Mouse (Mus musculus) stomach, postnatal 0 days (tissue): ENCODE results near the gene Kif2c. TPM values are rescaled to one million over a fixed set of nuclear protein-coding genes. Genes with fewer than 3 reads are reported as not detected.

Experiments
- ATAC-seq: fragments of 200-750 bp; cut with Nextera tagmentation; 2 replicates; pipeline ENCODE4 v1.8.0; 2017; ENCODE audit not compliant: low FRiP score, low TSS enrichment
- DNase-seq: peaks from one replicate; pipeline ENCODE4 v3.0.0-alpha.2; 2016; ENCODE audit warnings: low spot score
- H3K27ac ChIP-seq: fragments of 300-500 bp; sonication (generic); replicated peaks from 2 replicates; pipeline ENCODE4 v1.5.1; 2014; ENCODE audit warnings: mild to moderate bottlenecking, control low read depth
- H3K27me3 ChIP-seq: fragments of 300-500 bp; sonication (generic); 2 replicates; pipeline ENCODE4 v1.6.1; 2014; ENCODE audit warnings: low read length; ENCODE audit not compliant: control insufficient read depth, insufficient read depth
- H3K36me3 ChIP-seq: fragments of 300-500 bp; sonication (generic); 2 replicates; pipeline ENCODE4 v1.6.1; 2014; ENCODE audit warnings: low read length, mixed read lengths; ENCODE audit not compliant: control insufficient read depth, insufficient read depth
- H3K4me1 ChIP-seq: fragments of 300-500 bp; sonication (generic); replicated peaks from 2 replicates; pipeline ENCODE4 v1.6.1; 2014; ENCODE audit warnings: antibody characterized with exemption; ENCODE audit not compliant: control insufficient read depth, insufficient read depth
- H3K4me2 ChIP-seq: fragments of 300-500 bp; sonication (generic); replicated peaks from 2 replicates; pipeline ENCODE4 v1.6.1; 2014; ENCODE audit warnings: low read depth, mild to moderate bottlenecking, control low read depth, moderate library complexity
- H3K4me3 ChIP-seq: fragments of 300-500 bp; sonication (generic); 2 replicates; pipeline ENCODE4 v1.5.1; 2014; ENCODE audit warnings: low read depth, low read length, control low read depth
- H3K9ac ChIP-seq: fragments of 300-500 bp; sonication (generic); 2 replicates; pipeline ENCODE4 v1.6.1; 2014; ENCODE audit warnings: mild to moderate bottlenecking, low read length, control low read depth, mixed read lengths
- H3K9me3 ChIP-seq: fragments of 300-500 bp; sonication (generic); 2 replicates; pipeline ENCODE4 v1.6.1; 2016; ENCODE audit warnings: low read length; ENCODE audit not compliant: control insufficient read depth
- CTCF ChIP-seq: IDR thresholded peaks from 2 replicates; pipeline ENCODE4 v1.5.1; 2016; ENCODE audit warnings: antibody characterized with exemption, low read depth, mild to moderate bottlenecking, moderate library complexity
- EP300 ChIP-seq: optimal IDR thresholded peaks from 2 replicates; pipeline ENCODE3; 2016; ENCODE audit warnings: antibody characterized with exemption
- WGBS: fragments of 180-500 bp; shearing (Covaris S2); extraction: QIAGEN DNeasy Blood & Tissue Kit; methylation state at CpG from one replicate; pipeline ENCODE4 v1.1.7; 2014; 5-methylcytosine and 5-hydroxymethylcytosine counted together
- polyA plus RNA-seq: library from polyadenylated mRNA; unstranded; fragments of >200 nt; fragmentation: Nextera tagmentation; extraction: Ambion mirVana; gene quantifications from 2 replicates; pipeline ENCODE4 v1.2.1, GENCODE M21; 2015

The Kif2c gene
- polyA plus RNA-seq, 1 experiment from 2014 or later, result 11.5 TPM

DNA sequence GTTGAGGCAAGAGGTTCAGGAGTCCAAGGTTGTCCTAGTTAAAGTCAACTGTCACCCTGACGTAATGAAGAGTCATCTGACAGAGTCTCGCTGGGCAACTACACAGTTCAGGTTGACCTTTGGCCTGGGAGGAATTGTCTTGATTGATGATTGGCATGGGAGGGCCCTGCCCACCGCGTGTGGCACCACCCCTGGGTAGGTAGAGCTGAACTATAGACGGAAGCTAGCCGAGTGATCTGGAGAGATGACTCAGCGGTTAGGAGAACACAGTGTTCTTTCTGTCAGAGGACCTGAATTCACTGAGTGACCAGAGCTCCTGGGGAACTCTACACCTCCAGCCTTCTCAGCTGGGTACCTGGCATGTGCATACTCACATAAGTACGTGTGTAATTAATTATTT, 46.4 kb downstream of the Kif2c start:
- H3K9ac ChIP-seq, result no peak overlapping the region
- no peak for TF ChIP-seq CTCF
- TF ChIP-seq EP300, result no peak
- no peaks in the 10 kb centered on the region for H3K27me3 ChIP-seq
- no peaks in the 10 kb centered on the region for H3K9me3 ChIP-seq
- ATAC-seq (peak; percentile 89), DNase-seq (peak; percentile 88)
- no peak overlapping the region for H3K4me3 ChIP-seq
- peak overlapping the region; percentile 85 for H3K27ac ChIP-seq
- no peaks in the 10 kb centered on the region for H3K4me1 ChIP-seq
- no peak overlapping the region for H3K4me2 ChIP-seq
- H3K36me3 ChIP-seq, result no peaks in the 10 kb centered on the region
- WGBS, result 24% methylated on average over 8 of the region's 8 CpGs

DNA sequence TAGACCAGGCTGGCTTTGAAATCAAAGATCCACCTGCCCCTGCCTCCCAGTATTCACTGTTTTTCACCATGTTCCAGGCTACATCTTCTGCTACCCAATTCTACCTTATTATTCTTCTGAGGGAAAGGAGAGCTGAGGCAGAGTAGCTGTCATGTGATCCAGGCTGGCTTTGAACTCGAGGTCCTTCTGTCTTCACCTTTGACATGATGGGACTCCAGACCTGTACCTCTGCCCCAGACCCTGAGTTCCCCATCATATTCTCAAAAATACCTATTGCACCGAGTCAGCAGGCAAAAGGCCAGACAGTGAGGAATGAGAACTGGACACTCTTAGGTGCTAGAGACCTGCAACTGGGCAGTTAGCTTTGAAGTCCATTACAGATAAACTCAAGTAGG, 47.8 kb downstream of the Kif2c start:
- ATAC-seq (no peak), DNase-seq (no peak)
- no peak overlapping the region; the same call in 1 of the 2 replicates for H3K27ac ChIP-seq
- H3K4me2 ChIP-seq, result peak overlapping the region; percentile 98; the same call in 1 of the 2 replicates
- H3K36me3 ChIP-seq, result 0 out of 2 replicates have a peak, but pooled peaks cover 6% of the 10 kb centered on the region
- no peaks in the 10 kb centered on the region for H3K27me3 ChIP-seq
- H3K9ac ChIP-seq, result peak overlapping the region; percentile 23; the same call in 1 of the 2 replicates
- 33% methylated on average over 2 of the region's 2 CpGs for WGBS
- TF ChIP-seq CTCF (no peak), EP300 (no peak)
- H3K9me3 ChIP-seq, result no peaks in the 10 kb centered on the region
- no peaks in the 10 kb centered on the region for H3K4me1 ChIP-seq
- H3K4me3 ChIP-seq, result no peak overlapping the region

GRCm38 (mm10) chr4:117133817-117134600, 48.4 kb downstream of the Kif2c start, which contains the start of gene Plk3:
Plk3 (minus strand) TSS chr4:117133963.
- 1% methylated on average over 42 of the region's 48 CpGs for WGBS
- peak within 1 kb of the TSS; percentile 89 for H3K9ac ChIP-seq
- H3K27ac ChIP-seq, result peak within 1 kb of the TSS; percentile 82

GRCm38 (mm10) chr4:117133366-117133796, 49.1 kb downstream of the Kif2c start:
- H3K9ac ChIP-seq, result peak overlapping the region; percentile 89
- H3K4me3 ChIP-seq, result peak overlapping the region; percentile 80
- H3K27me3 ChIP-seq, result no peaks in the 10 kb centered on the region
- WGBS, result under 1% methylated on average over 38 of the region's 42 CpGs
- H3K4me2 ChIP-seq, result peak overlapping the region; percentile 98
- H3K4me1 ChIP-seq, result no peaks in the 10 kb centered on the region
- H3K36me3 ChIP-seq, result peaks cover 9% of the 10 kb centered on the region; the same call in 1 of the 2 replicates
- ATAC-seq (peak; percentile 2; the same call in 1 of the 2 replicates), DNase-seq (no peak)
- TF ChIP-seq EP300 (no peak), CTCF (no peak)
- H3K9me3 ChIP-seq, result no peaks in the 10 kb centered on the region
- peak overlapping the region; percentile 82 for H3K27ac ChIP-seq

More at GRCm38 (mm10) chr4:117133817-117134600, 48.4 kb downstream of the Kif2c start, which contains the start of gene Plk3:
- Histone ChIP-seq H3K4me1 (no peaks in the 10 kb centered on the region), H3K9me3 (no peaks in the 10 kb centered on the region), H3K4me3 (peak within 1 kb of the TSS; percentile 80), H3K27me3 (no peaks in the 10 kb centered on the region), H3K4me2 (peak within 1 kb of the TSS; percentile 98), H3K36me3 (0 out of 2 replicates have a peak, but pooled peaks cover 6% of the 10 kb centered on the region)
- ATAC-seq (peak; percentile 83), DNase-seq (peak; percentile 98)
- TF ChIP-seq CTCF (peak; percentile 28; the same call in 1 of the 2 replicates), EP300 (no peak)

- peak overlapping the region; percentile 89 for H3K9ac ChIP-seq
- TF ChIP-seq EP300, result no peak
- TF ChIP-seq CTCF, result no peak
These were observed 49.7 kb downstream of the Kif2c start for GRCm38 (mm10) chr4:117132794-117133143.

More at GRCm38 (mm10) chr4:117132794-117133143, 49.7 kb downstream of the Kif2c start:
- 38% methylated on average over 11 of the region's 11 CpGs for WGBS
- peak overlapping the region; percentile 98 for H3K4me2 ChIP-seq
- DNase-seq, result no peak
- no peaks in the 10 kb centered on the region for H3K9me3 ChIP-seq
- H3K4me3 ChIP-seq, result peak overlapping the region; percentile 80
- H3K27ac ChIP-seq, result no peak overlapping the region
- no peaks in the 10 kb centered on the region for H3K27me3 ChIP-seq
- no peaks in the 10 kb centered on the region for H3K4me1 ChIP-seq
- peaks cover 9% of the 10 kb centered on the region; the same call in 1 of the 2 replicates for H3K36me3 ChIP-seq
- ATAC-seq, result no peak
